Mouse (Mus musculus) hindbrain, embryonic 12.5 days (tissue): Measurements from ENCODE around the gene Cdk7. TPM values are rescaled to one million over a fixed set of nuclear protein-coding genes. Genes with fewer than 3 reads are reported as not detected.
A peak's percentile ranks its signal among the peaks of the same experiment; 100 is the strongest.

Experiments used
- ATAC-seq: fragments of 200-750 bp; cut with Nextera tagmentation; 2 replicates; pipeline ENCODE4 v1.8.0; 2017; ENCODE audit warnings: moderate TSS enrichment; ENCODE audit not compliant: low FRiP score
- H3K27ac ChIP-seq: fragments of 300-500 bp; sonication (generic); 2 replicates; pipeline ENCODE4 v1.5.1; 2016; ENCODE audit warnings: mild to moderate bottlenecking
- H3K27me3 ChIP-seq: fragments of 300-500 bp; sonication (generic); 2 replicates; pipeline ENCODE4 v1.6.1; 2016; ENCODE audit warnings: mild to moderate bottlenecking
- H3K36me3 ChIP-seq: fragments of 300-500 bp; sonication (generic); 2 replicates; pipeline ENCODE4 v1.6.1; 2016; ENCODE audit warnings: mild to moderate bottlenecking
- H3K4me1 ChIP-seq: fragments of 300-500 bp; sonication (generic); 2 replicates; pipeline ENCODE4 v1.6.1; 2016
- H3K4me2 ChIP-seq: fragments of 300-500 bp; sonication (generic); replicated peaks from 2 replicates; pipeline ENCODE4 v1.6.1; 2016; ENCODE audit warnings: mild to moderate bottlenecking
- H3K4me3 ChIP-seq: fragments of 300-500 bp; sonication (generic); 2 replicates; pipeline ENCODE4 v1.5.1; 2016; ENCODE audit warnings: mild to moderate bottlenecking
- H3K9ac ChIP-seq: fragments of 300-500 bp; sonication (generic); 2 replicates; pipeline ENCODE4 v1.6.1; 2016; ENCODE audit warnings: mild to moderate bottlenecking, moderate library complexity
- H3K9me3 ChIP-seq: fragments of 300-500 bp; sonication (generic); replicated peaks from 2 replicates; pipeline ENCODE4 v1.6.1; 2016; ENCODE audit warnings: mild to moderate bottlenecking
- WGBS: fragments of 180-500 bp; shearing (Covaris S2); methylation state at CpG from one replicate; pipeline ENCODE4 v1.1.7; 2016; 5-methylcytosine and 5-hydroxymethylcytosine counted together
- polyA plus RNA-seq: library from polyadenylated mRNA; unstranded; fragments of >200 nt; fragmentation: Nextera tagmentation; extraction: Ambion mirVana; gene quantifications from 2 replicates; pipeline ENCODE4 v1.2.1, GENCODE M21; 2016

The Cdk7 gene
- 71.2 and 74.1 TPM in 2 replicates for polyA plus RNA-seq

DNA sequence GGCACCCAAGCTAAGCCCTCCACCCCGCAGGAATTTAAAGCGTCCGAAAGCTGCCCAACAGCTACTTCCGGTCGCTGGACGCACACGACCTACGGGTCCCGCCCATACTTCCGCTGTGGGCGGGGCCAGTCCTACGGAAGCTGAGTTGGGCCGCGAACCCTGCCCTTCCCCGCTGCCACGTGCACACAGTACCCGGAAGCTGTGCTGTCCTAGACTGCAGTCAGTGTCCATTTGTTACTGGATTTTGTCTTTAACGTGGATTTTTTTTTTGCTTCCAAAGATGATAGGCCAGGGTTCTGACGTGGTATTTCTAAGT lies at the start of gene Cdk7:
Gene Cdk7 (minus strand): TSS at position 79 of the 316 bp plus-strand sequence.
- WGBS = under 1% methylated on average over 19 of the region's 19 CpGs
- no peaks in the 10 kb centered on the region for H3K9me3 ChIP-seq
- peak; percentile 99 for ATAC-seq
- H3K4me1 ChIP-seq = peaks cover 14% of the 10 kb centered on the region
- H3K9ac ChIP-seq = peak within 1 kb of the TSS; percentile 87
- peak within 1 kb of the TSS; percentile 69 for H3K4me2 ChIP-seq
- H3K36me3 ChIP-seq = peaks cover 21% of the 10 kb centered on the region
- peak within 1 kb of the TSS; percentile 87 for H3K27ac ChIP-seq
- H3K4me3 ChIP-seq = peak within 1 kb of the TSS; percentile 83
- H3K27me3 ChIP-seq = no peaks in the 10 kb centered on the region

DNA sequence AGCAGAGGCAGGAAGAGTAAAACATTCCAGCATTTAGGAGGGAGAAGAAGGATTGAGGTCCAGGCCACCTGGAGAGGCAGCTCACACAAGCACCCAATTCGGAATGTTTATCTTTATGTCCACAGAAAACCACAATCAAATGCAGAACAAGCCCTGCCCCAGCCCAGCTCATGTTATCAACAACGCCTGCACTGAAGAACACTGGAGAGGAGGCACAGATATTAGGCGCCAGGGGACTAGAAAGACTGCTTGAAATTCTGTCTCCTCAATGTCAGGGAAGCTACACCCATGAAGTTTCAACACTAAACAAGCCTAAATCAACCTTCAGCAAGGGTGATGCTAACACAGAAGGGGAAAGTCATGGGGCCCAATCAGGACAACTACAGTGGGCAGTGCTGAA lies 46.8 kb upstream of the Cdk7 start:
- H3K4me2 ChIP-seq = no peak overlapping the region
- H3K27ac ChIP-seq = no peak overlapping the region
- WGBS = 86% methylated on average over 3 of the region's 3 CpGs
- peaks cover 16% of the 10 kb centered on the region for H3K4me1 ChIP-seq
- H3K4me3 ChIP-seq = no peak overlapping the region
- H3K9me3 ChIP-seq = no peaks in the 10 kb centered on the region
- ATAC-seq = no peak
- H3K27me3 ChIP-seq = no peaks in the 10 kb centered on the region
- H3K36me3 ChIP-seq = peaks cover 16% of the 10 kb centered on the region
- H3K9ac ChIP-seq = no peak overlapping the region

DNA sequence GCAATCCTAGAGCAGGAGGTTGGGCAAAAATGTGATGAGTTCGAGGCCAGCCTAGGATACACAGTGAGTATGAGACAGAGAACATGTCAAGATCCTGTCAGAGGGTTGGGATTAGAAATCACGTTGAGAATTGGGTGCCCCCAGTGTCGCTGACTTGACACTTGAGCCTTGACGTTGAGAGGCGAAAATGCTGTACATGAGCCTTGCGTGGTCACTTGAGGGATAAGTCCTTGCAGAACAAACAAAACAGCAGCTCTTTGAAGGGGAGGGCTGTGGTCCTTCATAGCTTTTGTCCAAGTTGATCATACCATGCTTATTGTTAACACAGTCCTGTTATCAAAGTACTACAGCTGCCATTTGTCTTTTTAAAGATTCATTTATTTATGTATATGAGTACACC lies 46.0 kb upstream of the Cdk7 start:
- H3K4me2 ChIP-seq = 0 out of 2 replicates have a peak overlapping the region, but pooled peaks have one; percentile 91
- peak overlapping the region; percentile 31; the same call in 1 of the 2 replicates for H3K27ac ChIP-seq
- no peak for ATAC-seq
- H3K9me3 ChIP-seq = no peaks in the 10 kb centered on the region
- no peak overlapping the region for H3K9ac ChIP-seq
- H3K4me1 ChIP-seq = peaks cover 16% of the 10 kb centered on the region
- H3K4me3 ChIP-seq = peak overlapping the region; percentile 75; the same call in 1 of the 2 replicates
- WGBS = 71% methylated on average over 6 of the region's 6 CpGs
- peaks cover 11% of the 10 kb centered on the region; the same call in 1 of the 2 replicates for H3K36me3 ChIP-seq
- H3K27me3 ChIP-seq = no peaks in the 10 kb centered on the region

DNA sequence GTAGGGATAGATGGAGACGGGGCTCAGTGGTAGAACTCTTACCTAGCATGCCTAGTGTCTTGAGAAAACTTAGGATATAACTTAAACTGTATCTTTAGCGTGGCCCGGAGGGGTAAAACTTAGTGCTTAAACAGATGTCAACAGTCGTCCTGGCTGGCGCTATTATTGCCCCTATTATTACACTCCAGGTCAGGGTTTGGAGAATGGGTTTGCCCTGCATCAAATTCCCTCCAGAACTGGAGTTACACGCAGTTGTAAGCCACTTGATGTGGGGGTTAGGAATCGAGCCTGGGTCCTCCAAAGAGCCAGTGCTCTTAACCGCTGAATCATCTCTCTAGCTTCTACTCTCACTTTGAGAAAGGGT lies 45.3 kb upstream of the Cdk7 start:
- Histone ChIP-seq H3K4me3 (peak overlapping the region; percentile 75), H3K9me3 (no peaks in the 10 kb centered on the region), H3K9ac (peak overlapping the region; percentile 53; the same call in 1 of the 2 replicates), H3K27me3 (no peaks in the 10 kb centered on the region), H3K4me2 (peak overlapping the region; percentile 91), H3K4me1 (peaks cover 16% of the 10 kb centered on the region), H3K36me3 (peaks cover 9% of the 10 kb centered on the region; the same call in 1 of the 2 replicates), H3K27ac (peak overlapping the region; percentile 31; the same call in 1 of the 2 replicates)
- WGBS = 14% methylated on average over 8 of the region's 8 CpGs
- ATAC-seq = no peak; the same call in none of the 2 replicates

DNA sequence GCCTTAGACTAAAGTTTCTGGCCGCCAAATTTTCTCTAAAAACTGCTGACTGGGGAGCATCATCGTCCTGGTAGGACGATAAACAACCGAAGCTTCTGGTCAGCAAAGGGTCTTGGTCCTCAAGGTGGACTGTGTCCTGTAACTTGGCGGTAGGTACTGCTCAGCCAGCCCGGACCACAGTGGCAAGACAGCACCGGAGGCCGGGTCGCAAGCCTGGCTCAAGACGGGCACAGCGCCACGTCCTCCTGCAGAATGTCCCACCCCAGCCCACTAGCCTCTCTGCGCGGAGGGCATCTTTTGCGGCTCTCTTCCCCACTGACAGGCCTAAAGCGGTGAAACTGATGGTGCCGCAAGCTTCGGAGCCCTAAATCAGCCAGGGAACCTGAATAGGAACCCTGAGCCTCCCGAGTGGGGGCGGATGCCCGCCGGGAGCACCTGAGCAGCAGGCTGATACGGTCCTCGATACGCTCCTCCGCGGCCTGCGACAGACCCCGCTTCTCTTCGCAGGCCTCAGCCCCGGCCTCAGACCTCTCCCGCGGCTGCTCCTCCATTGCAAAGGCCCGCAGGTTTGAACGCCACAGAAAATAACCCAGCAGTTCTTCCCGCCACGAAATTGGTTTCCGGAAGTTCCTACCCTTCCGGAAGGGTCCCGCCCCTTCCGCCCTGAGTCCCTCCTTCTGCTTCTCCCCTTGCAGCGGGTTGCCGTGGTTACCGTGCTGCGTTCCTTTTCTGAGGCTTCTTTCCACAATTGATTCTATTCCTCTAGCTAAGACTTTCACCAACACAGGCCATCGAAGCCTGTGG lies 44.7 kb upstream of the Cdk7 start, which contains the start of gene Cenph:
Gene Cenph (minus strand): TSS at position 648 of the 804 bp plus-strand sequence.
- Histone ChIP-seq H3K27me3 (no peaks in the 10 kb centered on the region), H3K36me3 (peaks cover 13% of the 10 kb centered on the region; the same call in 1 of the 2 replicates), H3K9ac (peak within 1 kb of the TSS; percentile 71), H3K4me2 (peak within 1 kb of the TSS; percentile 91), H3K4me3 (peak within 1 kb of the TSS; percentile 75), H3K4me1 (peaks cover 16% of the 10 kb centered on the region), H3K27ac (peak within 1 kb of the TSS; percentile 31; the same call in 1 of the 2 replicates), H3K9me3 (no peaks in the 10 kb centered on the region)
- under 1% methylated on average over 46 of the region's 46 CpGs for WGBS
- ATAC-seq = peak; percentile 94

DNA sequence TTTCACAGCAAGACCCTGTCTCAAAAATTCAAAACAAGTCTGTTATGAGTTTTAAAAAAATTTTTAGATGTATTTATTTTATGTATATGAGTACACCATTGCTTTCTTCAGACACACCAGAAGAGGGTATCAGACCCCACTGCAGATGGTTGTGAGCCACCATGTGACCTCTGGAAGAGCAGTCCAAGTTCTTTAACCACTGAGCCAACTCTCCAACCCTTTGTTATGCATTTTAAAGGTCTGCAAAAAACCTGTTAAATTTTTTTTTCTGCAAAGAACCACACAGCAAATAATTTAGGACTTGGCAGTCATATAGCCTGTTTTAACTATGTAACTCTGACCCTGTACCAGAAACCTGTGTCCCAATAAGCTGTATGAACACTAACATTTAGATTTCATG lies 44.0 kb upstream of the Cdk7 start:
- Histone ChIP-seq H3K27me3 (no peaks in the 10 kb centered on the region), H3K4me1 (peaks cover 16% of the 10 kb centered on the region), H3K4me2 (peak overlapping the region; percentile 91), H3K9me3 (no peaks in the 10 kb centered on the region), H3K27ac (no peak overlapping the region), H3K36me3 (peaks cover 13% of the 10 kb centered on the region; the same call in 1 of the 2 replicates), H3K9ac (0 out of 2 replicates have a peak overlapping the region, but pooled peaks have one; percentile 71), H3K4me3 (peak overlapping the region; percentile 75)
- ATAC-seq = no peak

DNA sequence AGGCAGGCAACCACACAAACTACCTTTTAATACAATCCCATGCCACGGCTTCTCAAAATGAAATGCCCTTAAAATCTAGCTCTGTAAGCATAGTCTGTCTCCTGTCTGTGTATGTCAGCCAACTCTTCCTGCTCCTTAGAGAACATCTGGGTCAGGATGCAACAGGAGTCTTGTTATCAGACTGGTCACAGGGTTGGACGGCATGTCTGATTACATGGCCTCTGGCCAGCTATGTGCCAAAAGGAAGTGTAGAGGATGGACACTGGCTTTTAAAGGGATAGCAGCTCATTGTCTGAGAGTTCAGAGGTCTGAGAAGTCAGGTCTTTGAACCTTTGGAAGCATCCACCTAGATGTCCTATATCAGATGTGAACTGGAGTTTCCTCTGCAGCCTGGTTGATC lies 24.6 kb upstream of the Cdk7 start:
- 95% methylated on average over 2 of the region's 2 CpGs for WGBS

DNA sequence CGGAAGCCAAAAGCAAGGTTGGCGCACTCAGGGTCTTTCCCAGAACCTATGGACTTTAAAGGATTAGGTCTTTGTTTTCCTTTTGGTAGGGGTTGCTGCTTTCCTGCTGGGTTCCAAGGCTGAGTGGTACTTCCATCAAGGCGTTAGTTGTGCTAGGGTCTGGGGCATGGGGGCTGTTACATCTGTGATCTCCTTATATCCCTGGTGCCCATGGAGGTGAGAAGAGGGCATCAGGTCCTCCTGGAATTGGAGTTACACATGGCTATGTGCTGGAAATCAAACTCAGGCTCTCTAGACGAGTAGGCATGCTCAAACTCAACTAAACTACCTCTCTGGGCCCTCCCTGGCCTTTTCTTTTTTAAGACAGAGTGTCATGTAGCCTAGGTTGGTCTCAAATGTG lies 23.4 kb upstream of the Cdk7 start:
- WGBS = 65% methylated on average over 4 of the region's 4 CpGs
- no peaks in the 10 kb centered on the region for H3K9me3 ChIP-seq
- no peaks in the 10 kb centered on the region for H3K4me1 ChIP-seq
- no peak overlapping the region for H3K4me2 ChIP-seq
- no peaks in the 10 kb centered on the region for H3K27me3 ChIP-seq
- no peak overlapping the region for H3K9ac ChIP-seq
- H3K27ac ChIP-seq = no peak overlapping the region
- no peak overlapping the region for H3K4me3 ChIP-seq
- H3K36me3 ChIP-seq = no peaks in the 10 kb centered on the region
- no peak for ATAC-seq

More for the DNA sequence above, 24.6 kb upstream of the Cdk7 start:
- Histone ChIP-seq H3K9ac (no peak overlapping the region), H3K9me3 (no peaks in the 10 kb centered on the region), H3K4me2 (no peak overlapping the region), H3K4me1 (no peaks in the 10 kb centered on the region), H3K4me3 (no peak overlapping the region), H3K27ac (no peak overlapping the region), H3K36me3 (peaks cover 10% of the 10 kb centered on the region; the same call in 1 of the 2 replicates), H3K27me3 (no peaks in the 10 kb centered on the region)
- no peak for ATAC-seq

DNA sequence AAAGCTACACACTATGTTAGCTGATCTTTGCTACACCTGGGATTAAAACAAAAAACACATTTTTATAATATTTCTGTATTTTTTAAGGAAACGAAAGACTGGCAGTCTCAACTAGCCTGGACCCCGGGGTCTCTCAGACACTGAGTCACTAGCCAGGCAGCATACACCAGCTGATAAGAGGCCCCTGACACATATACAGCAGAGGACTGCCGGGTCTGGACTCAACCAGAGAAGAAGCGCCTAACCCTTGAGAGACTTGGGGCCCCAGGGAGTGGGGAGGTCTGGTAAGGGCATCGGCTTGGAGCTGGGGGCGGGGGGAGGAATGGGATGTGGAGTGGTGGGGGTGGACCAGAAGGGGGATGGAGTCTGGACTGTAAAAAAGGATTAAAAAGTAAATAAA lies 22.3 kb upstream of the Cdk7 start:
- H3K4me1 ChIP-seq = no peaks in the 10 kb centered on the region
- H3K27ac ChIP-seq = no peak overlapping the region
- H3K4me2 ChIP-seq = no peak overlapping the region
- ATAC-seq = no peak
- no peak overlapping the region for H3K9ac ChIP-seq
- H3K4me3 ChIP-seq = no peak overlapping the region
- no peaks in the 10 kb centered on the region for H3K27me3 ChIP-seq
- H3K36me3 ChIP-seq = no peaks in the 10 kb centered on the region
- 84% methylated on average over 6 of the region's 6 CpGs for WGBS
- no peaks in the 10 kb centered on the region for H3K9me3 ChIP-seq

DNA sequence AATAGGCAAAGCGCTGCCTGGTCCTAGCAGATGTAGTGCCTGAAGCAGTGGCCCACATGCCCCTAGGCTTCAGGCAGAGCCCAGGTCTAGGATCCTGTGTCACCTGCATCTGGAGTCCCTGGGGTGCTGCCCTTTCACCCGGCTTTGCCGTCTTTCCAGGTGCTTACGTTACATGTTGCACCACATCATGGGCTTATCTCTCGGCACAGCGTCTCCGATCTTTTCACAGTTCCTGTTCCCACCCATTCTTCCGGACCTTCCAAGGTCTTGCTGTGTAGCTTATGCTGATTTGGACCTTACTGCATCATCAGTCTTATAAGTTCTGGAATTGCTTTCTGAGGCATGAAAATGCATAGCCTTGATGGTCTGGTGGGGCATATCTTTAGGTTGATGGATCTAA lies 21.8 kb upstream of the Cdk7 start:
- Histone ChIP-seq H3K9me3 (no peaks in the 10 kb centered on the region), H3K9ac (no peak overlapping the region), H3K4me2 (no peak overlapping the region), H3K27me3 (no peaks in the 10 kb centered on the region), H3K36me3 (no peaks in the 10 kb centered on the region), H3K4me3 (no peak overlapping the region), H3K4me1 (no peaks in the 10 kb centered on the region), H3K27ac (no peak overlapping the region)
- 93% methylated on average over 8 of the region's 8 CpGs for WGBS
- no peak for ATAC-seq

DNA sequence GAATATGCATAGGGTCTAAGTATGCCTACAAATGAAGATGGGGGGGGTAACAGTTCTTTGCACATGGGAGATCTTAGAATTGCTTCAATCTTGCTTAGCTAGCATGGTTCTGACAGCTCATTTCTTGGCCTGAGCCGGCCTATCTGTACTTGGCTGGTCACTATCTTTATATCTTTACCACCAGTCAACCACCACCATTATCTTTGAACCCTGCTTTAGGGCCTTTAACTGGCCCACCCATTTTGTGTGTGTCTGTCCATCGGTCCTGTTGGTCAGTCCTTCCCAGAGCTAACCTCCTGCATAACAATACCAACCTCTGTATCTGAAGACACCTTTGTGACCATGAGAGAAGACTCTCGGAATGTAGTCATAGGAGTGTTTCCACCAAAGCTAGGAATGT lies 20.7 kb upstream of the Cdk7 start:
- Histone ChIP-seq H3K4me2 (no peak overlapping the region), H3K4me1 (no peaks in the 10 kb centered on the region), H3K27me3 (no peaks in the 10 kb centered on the region), H3K9me3 (no peaks in the 10 kb centered on the region), H3K27ac (no peak overlapping the region), H3K9ac (no peak overlapping the region), H3K36me3 (no peaks in the 10 kb centered on the region), H3K4me3 (no peak overlapping the region)
- WGBS = 86% methylated on average over 3 of the region's 3 CpGs
- ATAC-seq = no peak

DNA sequence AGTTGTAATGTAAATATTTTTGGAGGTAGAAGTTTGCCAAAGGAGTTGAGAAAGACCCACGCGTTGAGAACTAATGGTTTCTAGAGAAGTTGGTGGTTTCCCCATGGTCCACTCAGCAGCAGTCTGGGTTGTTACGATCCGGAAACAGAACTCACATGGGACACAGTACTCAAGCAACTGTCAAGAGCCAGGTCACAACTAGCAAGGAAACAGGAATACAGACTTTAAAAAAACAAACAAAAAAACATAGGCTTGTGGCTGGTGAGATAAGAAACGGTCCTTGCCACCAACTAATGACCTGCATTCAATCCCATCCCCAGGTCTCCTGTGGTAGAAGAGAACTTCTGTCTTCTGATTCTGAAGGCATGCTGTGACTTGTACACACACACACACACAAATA lies 20.1 kb upstream of the Cdk7 start:
- no peaks in the 10 kb centered on the region for H3K36me3 ChIP-seq
- no peak for ATAC-seq
- H3K9me3 ChIP-seq = no peaks in the 10 kb centered on the region
- no peak overlapping the region for H3K4me3 ChIP-seq
- WGBS = 88% methylated on average over 5 of the region's 5 CpGs
- H3K27me3 ChIP-seq = no peaks in the 10 kb centered on the region
- H3K9ac ChIP-seq = no peak overlapping the region
- H3K4me2 ChIP-seq = no peak overlapping the region
- no peak overlapping the region for H3K27ac ChIP-seq
- H3K4me1 ChIP-seq = no peaks in the 10 kb centered on the region

DNA sequence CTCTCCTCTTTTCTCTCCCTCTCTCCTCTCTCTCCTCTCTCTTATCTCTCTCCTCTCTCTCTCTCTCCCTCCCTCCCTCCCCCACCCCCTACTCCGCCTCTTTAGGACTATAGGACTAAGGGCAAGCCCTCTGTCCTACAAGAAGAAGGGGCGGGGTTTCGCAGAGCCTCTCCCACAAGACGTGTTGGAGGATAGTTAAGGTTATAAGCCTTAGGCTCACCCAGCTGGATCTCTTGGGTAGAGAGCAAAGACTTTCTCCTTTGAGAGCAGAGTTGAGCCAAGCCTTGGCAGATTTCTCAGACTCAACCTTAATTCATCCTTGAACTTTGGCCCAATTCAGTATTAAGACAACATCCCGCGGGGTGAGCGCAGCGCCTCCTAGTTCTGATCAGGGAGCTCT lies 17.9 kb upstream of the Cdk7 start:
- Histone ChIP-seq H3K4me2 (no peak overlapping the region), H3K27ac (no peak overlapping the region), H3K9ac (no peak overlapping the region), H3K27me3 (no peaks in the 10 kb centered on the region), H3K9me3 (no peaks in the 10 kb centered on the region), H3K4me3 (no peak overlapping the region), H3K36me3 (no peaks in the 10 kb centered on the region), H3K4me1 (no peaks in the 10 kb centered on the region)
- ATAC-seq = no peak
- WGBS = 44% methylated on average over 8 of the region's 8 CpGs
